Mouse (Mus musculus): ENCODE data around the gene Cnot2. TPM values are rescaled to one million over a fixed set of nuclear protein-coding genes. Genes with fewer than 3 reads are reported as not detected.

Gene Cnot2
- polyA plus RNA-seq (2015; fragmentation: Nextera tagmentation; extraction: Ambion mirVana): 44.6 and 47.4 TPM in 2 replicates

GRCm38 (mm10) chr10:116581369-116581718, at the start of gene Cnot2:
TSS of gene Cnot2 (minus strand) at chr10:116581511.

GRCm38 (mm10) chr10:116473759-116474549, 107.4 kb downstream of the Cnot2 start, which contains the start of gene Kcnmb4:
TSS of gene Kcnmb4 (minus strand) at chr10:116473878.

Small RNA genes lying within 50 kb of the gene (microRNA-seq; reads per million reads assigned to microRNA genes)
- 0 reads per million in 2 experiments for gene Gm25190

Other genes with a start within 250 kb of the Cnot2 start
- 1.3 and 1.5 TPM in 2 replicates for gene Kcnmb4, start 107.6 kb downstream of the Cnot2 start, polyA plus RNA-seq (2015; fragmentation: Nextera tagmentation; extraction: Ambion mirVana)

All from skeletal muscle tissue, postnatal 0 days (tissue).